Comparison of ENCODE assay signal across 19 mouse cellular contexts in the genomic region with DNA sequence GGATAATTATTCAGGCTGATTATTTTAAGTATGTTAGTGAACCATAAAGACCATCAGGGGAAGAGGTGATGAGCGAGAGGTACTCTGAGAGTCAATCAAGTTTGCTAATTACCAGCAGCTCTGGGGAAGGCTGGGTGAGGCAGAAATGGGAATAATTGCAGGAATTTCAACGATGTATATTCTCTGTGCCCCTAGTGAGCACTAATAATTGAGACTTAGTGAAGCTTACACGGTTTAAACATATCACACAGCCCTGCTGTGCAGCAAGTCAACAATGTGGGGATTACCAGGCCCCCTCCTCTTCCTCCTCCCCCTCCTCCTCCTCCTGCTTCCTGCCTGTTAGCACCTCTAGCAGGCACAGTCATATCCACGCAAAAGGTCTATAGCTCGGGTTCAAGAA. TPM values are rescaled to one million over a fixed set of nuclear protein-coding genes. Genes with fewer than 3 reads are reported as not detected.
DNase-seq lines count a peak whose midpoint lies in the region; ATAC-seq and TF ChIP-seq lines count a peak whose summit lies in the region.
"Had no signal": no experiment of that assay in that cellular context is flagged by ENCODE, and none has a peak within 500 bp of the region (broad histone marks: within the 10 kb centered on the region; RNA-seq: fewer than 3 reads in every experiment).

No protein-coding gene starts in this region.

- H3K9ac ChIP-seq in midbrain, embryonic 12.5 days (replicated peaks) = no peak overlapping the region
- no peak overlapping the region for H3K9ac ChIP-seq in midbrain, postnatal 0 days (replicated peaks; ENCODE audit: low read length, poor library complexity, severe bottlenecking)
- H3K9ac ChIP-seq in forebrain, embryonic 15.5 days (replicated peaks) = no peak overlapping the region
- H3K9ac ChIP-seq in limb, embryonic 13.5 days = no peak overlapping the region
- H3K9ac ChIP-seq: heart, embryonic 15.5 days had no signal

- WGBS in midbrain, embryonic 12.5 days = 8% methylated on average over 5 of the region's 5 CpGs
- WGBS in midbrain, postnatal 0 days = 17% methylated on average over 5 of the region's 5 CpGs
- WGBS in forebrain, embryonic 15.5 days = 8% methylated on average over 5 of the region's 5 CpGs
- WGBS in limb, embryonic 13.5 days = 28% methylated on average over 5 of the region's 5 CpGs

- intact Hi-C loops in heart, postnatal 36 days (cut with DNase I) = no loop called here

- H3K4me2 ChIP-seq in midbrain, embryonic 12.5 days (replicated peaks) = peak overlapping the region; percentile 14; the same call in 1 of the 2 replicates
- no peak overlapping the region for H3K4me2 ChIP-seq in midbrain, postnatal 0 days (ENCODE audit: low read depth, low read length, poor library complexity, severe bottlenecking)
- H3K4me2 ChIP-seq in forebrain, embryonic 15.5 days (replicated peaks) = no peak overlapping the region
- no peak overlapping the region for H3K4me2 ChIP-seq in limb, embryonic 13.5 days (replicated peaks)
- H3K4me2 ChIP-seq: heart, embryonic 15.5 days had no signal

- H3K4me3 ChIP-seq in midbrain, embryonic 12.5 days = no peak overlapping the region
- no peak overlapping the region for H3K4me3 ChIP-seq in midbrain, postnatal 0 days (ENCODE audit: low read depth, low read length)
- H3K4me3 ChIP-seq in forebrain, embryonic 15.5 days = no peak overlapping the region
- no peak overlapping the region for H3K4me3 ChIP-seq in limb, embryonic 13.5 days
- H3K4me3 ChIP-seq: erythroblast, embryonic 14.5 days; heart, embryonic 15.5 days had no signal

- H3K27ac ChIP-seq in midbrain, embryonic 12.5 days (replicated peaks) = no peak overlapping the region
- H3K27ac ChIP-seq in midbrain, postnatal 0 days (ENCODE audit: low read depth, low read length) = no peak overlapping the region
- no peak overlapping the region for H3K27ac ChIP-seq in forebrain, embryonic 15.5 days (replicated peaks)
- no peak overlapping the region for H3K27ac ChIP-seq in limb, embryonic 13.5 days
- H3K27ac ChIP-seq: heart, embryonic 15.5 days had no signal

- DNase-seq in midbrain, postnatal 0 days (ENCODE audit: low spot score) = no peak
- DNase-seq in heart, postnatal 36 days = no peak
- DNase-seq in spleen, postnatal 36 days (ENCODE audit: low spot score in 2 of 2) = no peak
- DNase-seq: adrenal gland, postnatal 10 days; cerebellum, adult 8-10 months; kidney, adult 9 months; left cerebral cortex, postnatal 4 days; lung, postnatal 36 days had no signal

- H3K27me3 ChIP-seq in midbrain, embryonic 12.5 days = peaks cover 88% of the 10 kb centered on the region
- H3K27me3 ChIP-seq in midbrain, postnatal 0 days (ENCODE audit: insufficient read depth, low read length) = peaks cover 10% of the 10 kb centered on the region; the same call in 1 of the 2 replicates
- H3K27me3 ChIP-seq in forebrain, embryonic 15.5 days = peaks cover 3% of the 10 kb centered on the region; the same call in 1 of the 2 replicates
- 0 out of 2 replicates have a peak, but pooled peaks cover 7% of the 10 kb centered on the region for H3K27me3 ChIP-seq in limb, embryonic 13.5 days

- peak; percentile 36; the same call in 1 of the 2 replicates for ATAC-seq in midbrain, embryonic 12.5 days (ENCODE audit: low FRiP score, low read depth)
- no peak for ATAC-seq in midbrain, postnatal 0 days (ENCODE audit: low FRiP score)
- 0 out of 2 replicates have a peak, but pooled peaks have one; percentile 5 for ATAC-seq in forebrain, embryonic 15.5 days (replicated peaks)
- peak; percentile 18; the same call in 1 of the 2 replicates for ATAC-seq in limb, embryonic 13.5 days (ENCODE audit: low FRiP score, low read depth)
- no peak for ATAC-seq in monocyte, adult 5-6 weeks (replicated peaks; ENCODE audit: insufficient number of reproducible peaks, low FRiP score, low TSS enrichment, poor library complexity, severe bottlenecking)

- no peak for TF ChIP-seq CTCF in midbrain, postnatal 0 days (IDR thresholded peaks at IDR 0.05)

- peaks cover 36% of the 10 kb centered on the region for H3K4me1 ChIP-seq in midbrain, embryonic 12.5 days
- H3K4me1 ChIP-seq in midbrain, postnatal 0 days (ENCODE audit: insufficient read depth, low read length) = no peaks in the 10 kb centered on the region; the same call in 1 of the 2 replicates
- H3K4me1 ChIP-seq in forebrain, embryonic 15.5 days = peaks cover 37% of the 10 kb centered on the region
- peaks cover 25% of the 10 kb centered on the region for H3K4me1 ChIP-seq in limb, embryonic 13.5 days
- H3K4me1 ChIP-seq: heart, embryonic 15.5 days had no signal

- H3K9me3 ChIP-seq in midbrain, embryonic 12.5 days = no peaks in the 10 kb centered on the region
- H3K9me3 ChIP-seq in midbrain, postnatal 0 days (ENCODE audit: low read length) = no peaks in the 10 kb centered on the region
- no peaks in the 10 kb centered on the region for H3K9me3 ChIP-seq in forebrain, embryonic 15.5 days
- no peaks in the 10 kb centered on the region for H3K9me3 ChIP-seq in limb, embryonic 13.5 days
- H3K9me3 ChIP-seq: heart, embryonic 15.5 days had no signal

- no peaks in the 10 kb centered on the region for H3K36me3 ChIP-seq in midbrain, embryonic 12.5 days
- H3K36me3 ChIP-seq in midbrain, postnatal 0 days (ENCODE audit: insufficient read depth, low read length) = no peaks in the 10 kb centered on the region
- no peaks in the 10 kb centered on the region for H3K36me3 ChIP-seq in forebrain, embryonic 15.5 days
- no peaks in the 10 kb centered on the region for H3K36me3 ChIP-seq in limb, embryonic 13.5 days
- H3K36me3 ChIP-seq: heart, embryonic 15.5 days had no signal

RNA-seq across cellular contexts. Expression of gene Opalin, which starts 37.7 kb away (rescaled TPM):
- not detected in 2 replicates for polyA plus RNA-seq in midbrain, embryonic 12.5 days (2016; fragmentation: Nextera tagmentation; extraction: Ambion mirVana)
- total RNA-seq in midbrain, postnatal 0 days (2014; rRNA removed) = not detected in 2 replicates
- polyA plus RNA-seq in midbrain, postnatal 0 days (2015; fragmentation: Nextera tagmentation; extraction: Ambion mirVana) = not detected in 2 replicates
- polyA plus RNA-seq in forebrain, embryonic 15.5 days (2015; fragmentation: Nextera tagmentation; extraction: Ambion mirVana) = not detected in 2 replicates
- not detected in 2 replicates for polyA plus RNA-seq in limb, embryonic 13.5 days (2015; fragmentation: Nextera tagmentation; extraction: Ambion mirVana)
- not detected in 3 replicates for total RNA-seq in monocyte, adult 5-6 weeks (2017)
- not detected for total RNA-seq in heart, postnatal 36 days (2021)
- total RNA-seq: adrenal gland, postnatal 10 days; ES-E14; left cerebral cortex, postnatal 4 days had no signal
- polyA plus RNA-seq: erythroblast, embryonic 14.5 days; gonadal fat pad, adult 2 months; heart, embryonic 15.5 days; large intestine, adult 2 months; liver, embryonic 16.5 days; urinary bladder, adult 2 months had no signal

Comparison
In these comparisons a context has a peak if more than half of its experiments do, and no peak if none do; other contexts are left out.
1. ATAC-seq: peak in midbrain, embryonic 12.5 days (single experiment), forebrain, embryonic 15.5 days (single experiment) and limb, embryonic 13.5 days (single experiment); none in midbrain, postnatal 0 days (single experiment) and monocyte, adult 5-6 weeks (single experiment).